Mouse (Mus musculus) C2C12 (cell line): ENCODE data around the gene Dnah3.

Source experiments
- CEBPB ChIP-seq: IDR thresholded peaks from one replicate; pipeline ENCODE4 v1.6.1; 2011; ENCODE audit warnings: low read depth, mild to moderate bottlenecking, control low read depth, moderate library complexity
- CTCF ChIP-seq: IDR thresholded peaks from one replicate; pipeline ENCODE4 v1.5.1; 2011; ENCODE audit not compliant: control insufficient read depth, insufficient read depth, insufficient read length
- FOSL1 ChIP-seq: IDR thresholded peaks from one replicate; pipeline ENCODE4 v1.8.0; 2011; ENCODE audit warnings: mild to moderate bottlenecking, low read length; ENCODE audit not compliant: poor library complexity, insufficient read depth, severe bottlenecking
- MAX ChIP-seq: IDR thresholded peaks from one replicate; pipeline ENCODE4 v1.6.1; 2011; ENCODE audit warnings: mild to moderate bottlenecking, control low read depth
- USF1 ChIP-seq: IDR thresholded peaks from one replicate; pipeline ENCODE4 v1.6.1; 2011; ENCODE audit warnings: low read depth, mild to moderate bottlenecking, control low read depth, moderate library complexity

GRCm38 (mm10) chr7:120036422-120036821 lies 58.7 kb downstream of the Dnah3 start:
- TF ChIP-seq CTCF, result no peak
- TF ChIP-seq MAX, result no peak
- no peak for TF ChIP-seq USF1
- TF ChIP-seq FOSL1, result no peak
- TF ChIP-seq CEBPB, result no peak
